Mouse (Mus musculus): ENCODE measurements around the gene Spred1.

DNA sequence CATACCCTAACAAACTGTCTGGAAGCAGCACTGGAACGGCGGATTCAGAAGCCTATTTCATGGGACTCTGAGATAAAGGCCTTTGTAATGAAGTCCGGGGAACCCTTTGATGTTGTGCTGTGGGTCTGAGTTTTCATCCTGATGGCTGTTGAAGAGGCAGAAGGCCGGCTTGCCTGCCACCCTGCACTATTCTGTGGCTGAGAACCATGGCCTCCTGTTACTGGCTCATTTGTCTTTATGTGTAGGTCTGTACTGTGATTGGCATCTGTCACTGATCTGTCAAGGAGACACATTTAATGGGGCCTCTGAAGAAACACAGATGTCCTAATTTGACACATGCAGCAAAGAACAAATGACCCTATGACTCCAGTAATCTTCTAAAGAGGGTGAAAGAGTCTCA is 17.7 kb upstream of the Spred1 start:
- TF ChIP-seq CTCF (IDR thresholded peaks at IDR 0.05; ENCODE audit: low read depth) = no peak
- no peak for TF ChIP-seq EP300 (IDR thresholded peaks at IDR 0.05; ENCODE audit: low read depth)
